Mouse (Mus musculus) liver, adult 2 months (tissue): Measurements from ENCODE around the gene Ankrd2. TPM values are rescaled to one million over a fixed set of nuclear protein-coding genes. Genes with fewer than 3 reads are reported as not detected.
A peak's percentile ranks its signal among the peaks of the same experiment; 100 is the strongest.

Source experiments
- DNase-seq: peaks from one replicate; pipeline ENCODE4 v3.0.0-alpha.2; 2011; ENCODE audit warnings: low read depth, low spot score; ENCODE audit errors: extremely low read depth
- H3K27ac ChIP-seq: fragments of 200-500 bp; replicated peaks from 2 replicates; pipeline ENCODE4 v1.5.1; 2012; ENCODE audit warnings: low read depth, mild to moderate bottlenecking, control low read depth, inconsistent platforms, low read length; ENCODE audit not compliant: insufficient read depth
- H3K27me3 ChIP-seq: fragments of 200-500 bp; 2 replicates; pipeline ENCODE4 v1.6.1; 2012; ENCODE audit warnings: mild to moderate bottlenecking, moderate library complexity, low read length, inconsistent platforms; ENCODE audit not compliant: control insufficient read depth, insufficient read depth
- H3K36me3 ChIP-seq: fragments of 200-500 bp; 2 replicates; pipeline ENCODE4 v1.6.1; 2012; ENCODE audit warnings: low read length, inconsistent platforms; ENCODE audit not compliant: control insufficient read depth, insufficient read depth
- H3K4me1 ChIP-seq: fragments of 200-500 bp; 2 replicates; pipeline ENCODE4 v1.6.1; 2011; ENCODE audit warnings: low read length; ENCODE audit not compliant: control insufficient read depth, insufficient read depth
- H3K4me3 ChIP-seq: fragments of 200-500 bp; 2 replicates; pipeline ENCODE4 v1.5.1; 2011; ENCODE audit warnings: low read depth, mild to moderate bottlenecking, control low read depth, low read length, moderate library complexity; ENCODE audit not compliant: insufficient read depth
- H3K79me2 ChIP-seq: fragments of 200-500 bp; 2 replicates; pipeline ENCODE4 v1.6.1; 2012; ENCODE audit warnings: inconsistent platforms, mild to moderate bottlenecking, low read length, moderate library complexity; ENCODE audit not compliant: control insufficient read depth, insufficient read depth
- H3K9ac ChIP-seq: fragments of 200-500 bp; 2 replicates; pipeline ENCODE4 v1.6.1; 2012; ENCODE audit warnings: low read depth, mild to moderate bottlenecking, control low read depth, inconsistent platforms, low read length
- CTCF ChIP-seq: fragments of 200-500 bp; IDR thresholded peaks from 2 replicates; pipeline ENCODE4 v1.5.1; 2011; ENCODE audit warnings: low read depth, low read length, control low read depth
- POLR2A ChIP-seq: fragments of 200-500 bp; IDR thresholded peaks from 2 replicates; pipeline ENCODE4 v1.6.1; 2011; ENCODE audit warnings: low read length, control low read depth; ENCODE audit not compliant: insufficient read depth; ENCODE audit errors: extremely low read depth
- WGBS: fragments of 180-500 bp; shearing (Covaris S2); methylation state at CpG from one replicate; pipeline ENCODE4 v1.1.7; 2018; 5-methylcytosine and 5-hydroxymethylcytosine counted together
- polyA plus RNA-seq: library from polyadenylated mRNA; depleted of rRNA; stranded (reverse); fragments of >200 nt; gene quantifications from 2 replicates; pipeline ENCODE4 v1.2.3, GENCODE M21; 2012
- total RNA-seq: library from RNA; depleted of rRNA; stranded (reverse); fragments of >200 nt; gene quantifications from 2 replicates; pipeline ENCODE4 v1.2.3, GENCODE M21; 2014

Gene Ankrd2
- total and polyA plus RNA-seq, 2 experiments, result 0.37 to 1.2 TPM

GRCm38 (mm10) chr19:42022542-42022848 is 13.3 kb upstream of the Ankrd2 start:
- TF ChIP-seq POLR2A (no peak), CTCF (no peak)
- Histone ChIP-seq H3K36me3 (no peaks in the 10 kb centered on the region), H3K27me3 (no peaks in the 10 kb centered on the region), H3K4me3 (no peak overlapping the region), H3K79me2 (peaks cover 21% of the 10 kb centered on the region; the same call in 1 of the 2 replicates), H3K27ac (no peak overlapping the region), H3K4me1 (peaks cover 6% of the 10 kb centered on the region), H3K9ac (no peak overlapping the region)
- WGBS, result 84% methylated on average over 2 of the region's 2 CpGs
- no peak for DNase-seq

- H3K4me3 ChIP-seq, result no peak overlapping the region
- H3K27ac ChIP-seq, result no peak overlapping the region
- TF ChIP-seq CTCF (peak; percentile 99), POLR2A (no peak)
- H3K27me3 ChIP-seq, result no peaks in the 10 kb centered on the region
- peak; percentile 41 for DNase-seq
- no peaks in the 10 kb centered on the region for H3K4me1 ChIP-seq
- WGBS, result 5% methylated on average over 5 of the region's 5 CpGs
- H3K36me3 ChIP-seq, result no peaks in the 10 kb centered on the region
- H3K79me2 ChIP-seq, result peaks cover 19% of the 10 kb centered on the region; the same call in 1 of the 2 replicates
- no peak overlapping the region for H3K9ac ChIP-seq
Measured at GRCm38 (mm10) chr19:42026158-42026557, 9.6 kb upstream of the Ankrd2 start.

- Histone ChIP-seq H3K27ac (no peak overlapping the region), H3K27me3 (no peaks in the 10 kb centered on the region), H3K4me3 (no peak overlapping the region), H3K36me3 (no peaks in the 10 kb centered on the region), H3K79me2 (peaks cover 9% of the 10 kb centered on the region; the same call in 1 of the 2 replicates), H3K9ac (no peak overlapping the region), H3K4me1 (peaks cover 2% of the 10 kb centered on the region; the same call in 1 of the 2 replicates)
- no peak for DNase-seq
- 93% methylated on average over 5 of the region's 5 CpGs for WGBS
- TF ChIP-seq POLR2A (no peak), CTCF (no peak)
Measured at GRCm38 (mm10) chr19:42031112-42031511, 4.7 kb upstream of the Ankrd2 start.

GRCm38 (mm10) chr19:42033611-42034010 is 2.2 kb upstream of the Ankrd2 start:
- Histone ChIP-seq H3K9ac (no peak overlapping the region), H3K27me3 (no peaks in the 10 kb centered on the region), H3K36me3 (no peaks in the 10 kb centered on the region), H3K4me1 (peaks cover 2% of the 10 kb centered on the region; the same call in 1 of the 2 replicates), H3K27ac (no peak overlapping the region), H3K79me2 (no peaks in the 10 kb centered on the region; the same call in 1 of the 2 replicates), H3K4me3 (no peak overlapping the region)
- TF ChIP-seq POLR2A, result no peak
- TF ChIP-seq CTCF, result no peak
- 95% methylated on average over 14 of the region's 14 CpGs for WGBS
- DNase-seq, result no peak

- no peak for TF ChIP-seq POLR2A
- no peak for TF ChIP-seq CTCF
- no peaks in the 10 kb centered on the region for H3K27me3 ChIP-seq
- no peaks in the 10 kb centered on the region for H3K79me2 ChIP-seq
- WGBS, result 79% methylated on average over 9 of the region's 9 CpGs
- no peak for DNase-seq
- H3K4me1 ChIP-seq, result peaks cover 2% of the 10 kb centered on the region; the same call in 1 of the 2 replicates
- H3K9ac ChIP-seq, result no peak overlapping the region
- no peaks in the 10 kb centered on the region for H3K36me3 ChIP-seq
- H3K27ac ChIP-seq, result no peak overlapping the region
- no peak overlapping the region for H3K4me3 ChIP-seq
Measured at GRCm38 (mm10) chr19:42034146-42034775, 1.5 kb upstream of the Ankrd2 start.

- no peak for TF ChIP-seq POLR2A
- no peak for TF ChIP-seq CTCF
- no peaks in the 10 kb centered on the region for H3K79me2 ChIP-seq
- no peaks in the 10 kb centered on the region for H3K36me3 ChIP-seq
- WGBS, result 62% methylated on average over 11 of the region's 11 CpGs
- H3K27me3 ChIP-seq, result no peaks in the 10 kb centered on the region
- peaks cover 2% of the 10 kb centered on the region; the same call in 1 of the 2 replicates for H3K4me1 ChIP-seq
- DNase-seq, result no peak
- no peak overlapping the region for H3K4me3 ChIP-seq
- H3K9ac ChIP-seq, result no peak overlapping the region
- H3K27ac ChIP-seq, result no peak overlapping the region
Measured at GRCm38 (mm10) chr19:42034881-42035455, 832 bp upstream of the Ankrd2 start.
